Mouse (Mus musculus): ENCODE measurements around the gene Adipoq. TPM values are rescaled to one million over a fixed set of nuclear protein-coding genes. Genes with fewer than 3 reads are reported as not detected.
"Not testable (repeated sequence)": the region's sequence is repeated elsewhere in the genome, so short reads cannot be mapped to it uniquely, and the experiment has no call there.

Adipoq gene
- not detected in 2 replicates for polyA plus RNA-seq (2015; fragmentation: Nextera tagmentation; extraction: Ambion mirVana)

GRCm38 (mm10) chr16:23146280-23146679 is at the start of gene Adipoq:
Gene Adipoq (plus strand): TSS chr16:23146536.
- H3K9ac ChIP-seq = no peak within 1 kb of the TSS
- no peaks in the 10 kb centered on the region for H3K9me3 ChIP-seq (replicated peaks)
- H3K27ac ChIP-seq = no peak within 1 kb of the TSS
- no peaks in the 10 kb centered on the region for H3K4me1 ChIP-seq
- no peak for ATAC-seq (replicated peaks; ENCODE audit: low FRiP score)
- H3K36me3 ChIP-seq = no peaks in the 10 kb centered on the region
- no peak within 1 kb of the TSS for H3K4me2 ChIP-seq
- no peaks in the 10 kb centered on the region for H3K27me3 ChIP-seq
- H3K4me3 ChIP-seq (replicated peaks) = no peak within 1 kb of the TSS
- 91% methylated on average over 3 of the region's 3 CpGs for WGBS

- 80% methylated on average over 1 of the region's 1 CpGs for WGBS
- not testable (repeated sequence) for H3K4me2 ChIP-seq; ATAC-seq (replicated peaks; ENCODE audit: low FRiP score)
Observed at GRCm38 (mm10) chr16:23096886-23097285, 49.5 kb upstream of the Adipoq start.

GRCm38 (mm10) chr16:23097290-23098104 is 48.8 kb upstream of the Adipoq start:
- H3K36me3 ChIP-seq; H3K4me3 ChIP-seq (replicated peaks); H3K27me3 ChIP-seq; H3K9me3 ChIP-seq (replicated peaks); H3K4me2 ChIP-seq; ATAC-seq (replicated peaks; ENCODE audit: low FRiP score); H3K27ac ChIP-seq; H3K9ac ChIP-seq: not testable (repeated sequence)
- 85% methylated on average over 8 of the region's 8 CpGs for WGBS
- peaks cover 17% of the 10 kb centered on the region for H3K4me1 ChIP-seq

More at GRCm38 (mm10) chr16:23096886-23097285, 49.5 kb upstream of the Adipoq start:
- not testable (repeated sequence) for H3K4me3 ChIP-seq (replicated peaks); H3K9me3 ChIP-seq (replicated peaks); H3K27me3 ChIP-seq; H3K27ac ChIP-seq; H3K36me3 ChIP-seq; H3K9ac ChIP-seq
- H3K4me1 ChIP-seq = peaks cover 14% of the 10 kb centered on the region

- not testable (repeated sequence) for H3K27ac ChIP-seq; ATAC-seq (replicated peaks; ENCODE audit: low FRiP score); H3K27me3 ChIP-seq; H3K9me3 ChIP-seq (replicated peaks); H3K4me2 ChIP-seq; H3K9ac ChIP-seq; H3K36me3 ChIP-seq; H3K4me3 ChIP-seq (replicated peaks)
- H3K4me1 ChIP-seq = peaks cover 22% of the 10 kb centered on the region
- 93% methylated on average over 1 of the region's 1 CpGs for WGBS
Observed at GRCm38 (mm10) chr16:23098105-23098452, 48.3 kb upstream of the Adipoq start.

- WGBS = 16% methylated on average over 12 of the region's 12 CpGs
- H3K36me3 ChIP-seq = no peaks in the 10 kb centered on the region
- no peak for ATAC-seq (replicated peaks; ENCODE audit: low FRiP score)
- no peaks in the 10 kb centered on the region for H3K9me3 ChIP-seq (replicated peaks)
- H3K4me2 ChIP-seq = peak overlapping the region; percentile 68
- H3K4me3 ChIP-seq (replicated peaks) = peak overlapping the region; percentile 43
- H3K4me1 ChIP-seq = peaks cover 24% of the 10 kb centered on the region
- peak overlapping the region; percentile 47; the same call in 1 of the 2 replicates for H3K9ac ChIP-seq
- 0 out of 2 replicates have a peak overlapping the region, but pooled peaks have one; percentile 1 for H3K27ac ChIP-seq
- H3K27me3 ChIP-seq = no peaks in the 10 kb centered on the region
Observed at GRCm38 (mm10) chr16:23099632-23100031, 46.7 kb upstream of the Adipoq start.

GRCm38 (mm10) chr16:23100099-23100575 is 46.2 kb upstream of the Adipoq start:
- peak overlapping the region; percentile 43 for H3K4me3 ChIP-seq (replicated peaks)
- H3K27me3 ChIP-seq = no peaks in the 10 kb centered on the region
- H3K27ac ChIP-seq = 0 out of 2 replicates have a peak overlapping the region, but pooled peaks have one; percentile 1
- H3K9me3 ChIP-seq (replicated peaks) = no peaks in the 10 kb centered on the region
- peak overlapping the region; percentile 68 for H3K4me2 ChIP-seq
- peaks cover 24% of the 10 kb centered on the region for H3K4me1 ChIP-seq
- peak overlapping the region; percentile 47 for H3K9ac ChIP-seq
- 2% methylated on average over 9 of the region's 9 CpGs for WGBS
- ATAC-seq (replicated peaks; ENCODE audit: low FRiP score) = peak; percentile 83
- H3K36me3 ChIP-seq = no peaks in the 10 kb centered on the region

GRCm38 (mm10) chr16:23100613-23101012 is 45.7 kb upstream of the Adipoq start:
- no peak overlapping the region for H3K27ac ChIP-seq

GRCm38 (mm10) chr16:23102340-23103037 is 43.8 kb upstream of the Adipoq start:
- no peaks in the 10 kb centered on the region for H3K36me3 ChIP-seq
- WGBS = 10% methylated on average over 15 of the region's 15 CpGs
- H3K27me3 ChIP-seq = no peaks in the 10 kb centered on the region
- H3K9me3 ChIP-seq (replicated peaks) = no peaks in the 10 kb centered on the region
- no peak for ATAC-seq (replicated peaks; ENCODE audit: low FRiP score)
- H3K9ac ChIP-seq = peak overlapping the region; percentile 36; the same call in 1 of the 2 replicates
- peaks cover 24% of the 10 kb centered on the region for H3K4me1 ChIP-seq
- peak overlapping the region; percentile 48; the same call in 1 of the 2 replicates for H3K27ac ChIP-seq
- peak overlapping the region; percentile 68 for H3K4me2 ChIP-seq
- H3K4me3 ChIP-seq (replicated peaks) = peak overlapping the region; percentile 45

More at GRCm38 (mm10) chr16:23100613-23101012, 45.7 kb upstream of the Adipoq start:
- WGBS = 13% methylated on average over 10 of the region's 10 CpGs
- Histone ChIP-seq H3K27me3 (no peaks in the 10 kb centered on the region), H3K36me3 (no peaks in the 10 kb centered on the region), H3K4me2 (peak overlapping the region; percentile 68), H3K4me3 (replicated peaks) (peak overlapping the region; percentile 43), H3K9me3 (replicated peaks) (no peaks in the 10 kb centered on the region), H3K9ac (peak overlapping the region; percentile 47; the same call in 1 of the 2 replicates), H3K4me1 (peaks cover 24% of the 10 kb centered on the region)
- no peak for ATAC-seq (replicated peaks; ENCODE audit: low FRiP score)

GRCm38 (mm10) chr16:23103038-23103745 is 43.1 kb upstream of the Adipoq start:
- Histone ChIP-seq H3K4me3 (replicated peaks) (peak overlapping the region; percentile 45), H3K27ac (peak overlapping the region; percentile 48; the same call in 1 of the 2 replicates), H3K9me3 (replicated peaks) (no peaks in the 10 kb centered on the region), H3K27me3 (no peaks in the 10 kb centered on the region), H3K36me3 (no peaks in the 10 kb centered on the region), H3K4me1 (peaks cover 24% of the 10 kb centered on the region), H3K4me2 (peak overlapping the region; percentile 68), H3K9ac (peak overlapping the region; percentile 36; the same call in 1 of the 2 replicates)
- ATAC-seq (replicated peaks; ENCODE audit: low FRiP score) = no peak
- 39% methylated on average over 17 of the region's 17 CpGs for WGBS

GRCm38 (mm10) chr16:23103841-23104240 is 42.5 kb upstream of the Adipoq start:
- no peak overlapping the region for H3K4me2 ChIP-seq
- no peaks in the 10 kb centered on the region for H3K9me3 ChIP-seq (replicated peaks)
- ATAC-seq (replicated peaks; ENCODE audit: low FRiP score) = no peak
- H3K9ac ChIP-seq = no peak overlapping the region
- no peaks in the 10 kb centered on the region for H3K27me3 ChIP-seq
- peaks cover 3% of the 10 kb centered on the region for H3K36me3 ChIP-seq
- no peak overlapping the region for H3K27ac ChIP-seq
- peaks cover 24% of the 10 kb centered on the region for H3K4me1 ChIP-seq
- 77% methylated on average over 2 of the region's 2 CpGs for WGBS
- no peak overlapping the region for H3K4me3 ChIP-seq (replicated peaks)

- no peak overlapping the region for H3K4me2 ChIP-seq
- H3K27ac ChIP-seq = no peak overlapping the region
- WGBS = 81% methylated on average over 7 of the region's 7 CpGs
- ATAC-seq (replicated peaks; ENCODE audit: low FRiP score) = no peak
- H3K36me3 ChIP-seq = peaks cover 26% of the 10 kb centered on the region
- peaks cover 29% of the 10 kb centered on the region for H3K4me1 ChIP-seq
- no peak overlapping the region for H3K9ac ChIP-seq
- H3K9me3 ChIP-seq (replicated peaks) = no peaks in the 10 kb centered on the region
- no peaks in the 10 kb centered on the region for H3K27me3 ChIP-seq
- no peak overlapping the region for H3K4me3 ChIP-seq (replicated peaks)
Observed at GRCm38 (mm10) chr16:23106121-23106520, 40.2 kb upstream of the Adipoq start.

Measured in kidney, embryonic 15.5 days (tissue).